Mouse (Mus musculus): ENCODE data around the gene Mrps16. TPM values are rescaled to one million over a fixed set of nuclear protein-coding genes. Genes with fewer than 3 reads are reported as not detected.

Mrps16 gene
- polyA plus RNA-seq (2015; fragmentation: Nextera tagmentation; extraction: Ambion mirVana) = 65.4 and 67.4 TPM in 2 replicates

DNA sequence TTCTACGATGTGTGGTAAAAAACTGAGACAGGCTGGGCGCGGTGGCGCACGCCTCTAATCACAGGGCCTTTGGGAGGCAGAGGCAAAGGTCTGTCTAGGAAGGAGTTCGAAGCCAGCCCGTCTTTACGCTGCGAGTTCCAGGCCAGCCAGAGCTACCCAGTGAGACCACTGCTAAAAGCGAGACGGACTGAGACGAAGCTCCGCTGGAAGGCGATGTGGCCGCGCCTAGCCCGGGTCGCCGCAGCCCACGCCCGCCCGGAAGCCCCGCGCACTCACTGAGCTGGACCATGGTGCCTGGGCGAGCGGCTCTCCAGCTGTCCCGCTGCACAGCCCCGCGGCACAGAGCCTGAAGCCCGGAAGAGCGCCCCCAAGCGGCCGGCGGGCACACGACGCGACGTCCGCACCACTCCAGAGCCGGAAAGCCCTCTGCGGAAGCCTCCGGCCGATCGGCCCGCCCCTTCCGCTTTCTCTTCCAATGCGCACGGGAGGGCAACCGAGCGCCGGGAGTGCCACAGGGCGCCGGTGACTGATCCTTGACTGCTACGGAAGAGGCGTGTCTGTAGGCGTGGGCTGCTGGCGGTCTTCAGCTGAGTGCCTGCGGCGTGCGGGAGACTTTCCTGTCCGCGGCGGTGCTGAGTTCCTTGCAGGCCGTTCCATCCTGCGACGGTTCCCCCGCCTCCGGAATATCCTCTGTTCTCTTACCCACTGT is at the start of gene Mrps16:
Gene Mrps16 (minus strand): TSS at position 430 of the 709 bp plus-strand sequence.
- Histone ChIP-seq H3K4me2 (peak within 1 kb of the TSS; percentile 61), H3K27me3 (no peaks in the 10 kb centered on the region), H3K4me1 (replicated peaks) (peaks cover 26% of the 10 kb centered on the region), H3K9ac (peak within 1 kb of the TSS; percentile 82), H3K27ac (replicated peaks) (peak within 1 kb of the TSS; percentile 90), H3K36me3 (peaks cover 13% of the 10 kb centered on the region; the same call in 1 of the 2 replicates), H3K4me3 (peak within 1 kb of the TSS; percentile 56), H3K9me3 (no peaks in the 10 kb centered on the region)
- under 1% methylated on average over 68 of the region's 68 CpGs for WGBS
- ATAC-seq (ENCODE audit: low FRiP score, low read depth) = peak; percentile 97

DNA sequence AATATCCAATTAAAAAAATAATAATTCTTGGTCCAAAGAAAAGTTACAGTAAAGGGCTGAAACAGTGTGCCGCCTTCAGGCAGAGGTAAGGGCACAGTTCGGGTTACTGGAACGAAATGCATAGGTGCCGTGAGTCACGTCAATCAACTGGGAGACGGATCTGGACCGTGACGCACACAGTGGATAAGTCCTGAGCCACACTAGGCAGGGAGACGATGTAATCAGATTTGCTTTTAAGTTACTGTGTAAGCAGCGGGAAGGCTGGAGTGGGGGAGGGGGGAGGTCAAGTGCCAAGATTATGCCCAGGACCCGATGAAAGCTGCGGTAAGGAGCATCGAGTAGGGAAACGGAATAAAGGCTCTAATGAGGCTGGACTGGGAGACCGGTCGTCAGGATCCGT is 48.8 kb upstream of the Mrps16 start:
- Histone ChIP-seq H3K9ac (no peak overlapping the region), H3K36me3 (no peaks in the 10 kb centered on the region), H3K27me3 (no peaks in the 10 kb centered on the region), H3K4me2 (no peak overlapping the region), H3K27ac (replicated peaks) (no peak overlapping the region), H3K9me3 (no peaks in the 10 kb centered on the region), H3K4me1 (replicated peaks) (no peaks in the 10 kb centered on the region), H3K4me3 (no peak overlapping the region)
- WGBS = 71% methylated on average over 17 of the region's 17 CpGs
- no peak for ATAC-seq (ENCODE audit: low FRiP score, low read depth)

DNA sequence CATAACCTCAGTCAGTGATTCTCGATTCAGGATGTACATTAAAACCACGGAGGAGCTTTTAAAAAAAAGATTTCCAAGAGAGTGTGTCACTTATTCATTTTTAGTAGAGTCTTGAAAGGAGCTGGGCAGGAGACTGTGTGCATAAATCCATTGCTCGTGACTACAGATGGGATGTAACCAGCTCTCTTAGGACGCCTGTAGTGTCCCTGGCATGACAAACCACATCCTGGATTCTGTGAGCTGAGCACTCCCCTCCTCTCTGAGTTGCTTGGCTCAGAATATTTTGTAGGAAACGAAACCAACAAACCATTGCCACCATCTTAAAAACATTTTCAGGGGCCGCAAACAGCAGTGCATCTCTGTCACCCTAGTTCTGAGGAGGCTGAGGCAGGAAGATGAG is 43.5 kb upstream of the Mrps16 start:
- Histone ChIP-seq H3K27me3 (no peaks in the 10 kb centered on the region), H3K36me3 (no peaks in the 10 kb centered on the region)
- 77% methylated on average over 6 of the region's 6 CpGs for whole genome bisulfite sequencing

DNA sequence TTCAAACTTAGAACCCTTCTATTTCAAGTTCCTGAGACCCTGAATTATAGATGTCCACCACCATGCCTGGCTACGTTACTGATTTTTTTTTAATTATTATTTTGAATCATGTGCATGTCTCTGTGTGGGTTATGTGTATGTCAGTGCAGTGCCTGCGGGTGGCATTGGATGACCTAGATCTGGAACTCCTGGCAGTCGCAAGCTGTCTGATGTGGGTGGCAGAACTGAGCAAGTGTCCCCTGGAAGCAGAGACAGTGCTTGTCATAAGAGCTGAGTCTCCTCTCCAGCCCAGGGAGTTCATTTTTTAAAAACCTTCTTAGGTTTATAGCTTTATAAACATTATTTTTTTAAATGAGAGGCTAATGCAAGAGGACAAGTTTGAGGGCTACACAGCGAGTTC is 39.0 kb upstream of the Mrps16 start:
- no peak overlapping the region for H3K4me2 ChIP-seq

More for the DNA sequence above, 43.5 kb upstream of the Mrps16 start:
- Histone ChIP-seq H3K9ac (no peak overlapping the region), H3K4me2 (no peak overlapping the region), H3K4me3 (no peak overlapping the region), H3K9me3 (no peaks in the 10 kb centered on the region), H3K27ac (replicated peaks) (no peak overlapping the region), H3K4me1 (replicated peaks) (no peaks in the 10 kb centered on the region)
- no peak for ATAC-seq (ENCODE audit: low FRiP score, low read depth)

DNA sequence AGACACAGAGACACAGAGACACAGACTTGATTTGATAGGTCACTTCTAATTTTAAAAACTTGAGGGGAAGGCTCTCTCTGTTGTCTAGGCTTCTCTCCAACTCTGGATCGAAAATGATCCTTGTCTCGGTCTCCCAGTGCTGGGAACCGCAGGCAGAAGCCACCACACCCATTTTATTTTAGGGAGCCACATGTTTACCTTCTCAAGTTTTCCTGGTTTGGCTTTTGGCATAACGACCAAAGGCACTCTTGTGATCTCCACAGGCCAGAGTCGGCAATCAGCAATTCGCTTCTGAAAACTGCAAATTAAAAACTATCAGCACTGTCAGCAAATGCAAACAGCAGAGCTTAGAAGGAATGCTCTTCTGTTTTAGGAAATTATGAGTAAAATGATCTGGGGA is 38.3 kb upstream of the Mrps16 start:
- ATAC-seq (ENCODE audit: low FRiP score, low read depth) = no peak
- no peaks in the 10 kb centered on the region for H3K36me3 ChIP-seq
- whole genome bisulfite sequencing = 82% methylated on average over 6 of the region's 6 CpGs
- no peak overlapping the region for H3K4me2 ChIP-seq
- no peak overlapping the region for H3K27ac ChIP-seq (replicated peaks)
- no peaks in the 10 kb centered on the region for H3K4me1 ChIP-seq (replicated peaks)
- no peak overlapping the region for H3K4me3 ChIP-seq
- H3K9me3 ChIP-seq = no peaks in the 10 kb centered on the region
- no peaks in the 10 kb centered on the region for H3K27me3 ChIP-seq
- no peak overlapping the region for H3K9ac ChIP-seq

More for the DNA sequence above, 39.0 kb upstream of the Mrps16 start:
- ATAC-seq (ENCODE audit: low FRiP score, low read depth) = no peak
- H3K9ac ChIP-seq = no peak overlapping the region
- 84% methylated on average over 4 of the region's 4 CpGs for WGBS
- H3K27me3 ChIP-seq = no peaks in the 10 kb centered on the region
- no peaks in the 10 kb centered on the region for H3K9me3 ChIP-seq
- H3K4me1 ChIP-seq (replicated peaks) = no peaks in the 10 kb centered on the region
- no peak overlapping the region for H3K27ac ChIP-seq (replicated peaks)
- H3K36me3 ChIP-seq = no peaks in the 10 kb centered on the region
- H3K4me3 ChIP-seq = no peak overlapping the region

- 64% methylated on average over 1 of the region's 1 CpGs for WGBS
- no peak for ATAC-seq (ENCODE audit: low FRiP score, low read depth)
- no peak overlapping the region for H3K27ac ChIP-seq (replicated peaks)
- no peak overlapping the region for H3K9ac ChIP-seq
- no peak overlapping the region for H3K4me2 ChIP-seq
- no peaks in the 10 kb centered on the region for H3K9me3 ChIP-seq
- H3K4me1 ChIP-seq (replicated peaks) = no peaks in the 10 kb centered on the region
- H3K27me3 ChIP-seq = no peaks in the 10 kb centered on the region
- no peak overlapping the region for H3K4me3 ChIP-seq
- no peaks in the 10 kb centered on the region for H3K36me3 ChIP-seq
These were observed 36.4 kb upstream of the Mrps16 start for GRCm38 (mm10) chr14:20429833-20430232.

- no peak for ATAC-seq (ENCODE audit: low FRiP score, low read depth)
- no peaks in the 10 kb centered on the region for H3K9me3 ChIP-seq
- no peak overlapping the region for H3K4me3 ChIP-seq
- H3K4me1 ChIP-seq (replicated peaks) = no peaks in the 10 kb centered on the region
- WGBS = 37% methylated on average over 1 of the region's 1 CpGs
- H3K4me2 ChIP-seq = no peak overlapping the region
- no peaks in the 10 kb centered on the region for H3K27me3 ChIP-seq
- no peak overlapping the region for H3K9ac ChIP-seq
- no peaks in the 10 kb centered on the region for H3K36me3 ChIP-seq
- H3K27ac ChIP-seq (replicated peaks) = no peak overlapping the region
These were observed 35.2 kb upstream of the Mrps16 start for GRCm38 (mm10) chr14:20428593-20428992.

GRCm38 (mm10) chr14:20423046-20423445 is 29.6 kb upstream of the Mrps16 start:
- H3K4me1 ChIP-seq (replicated peaks) = no peaks in the 10 kb centered on the region
- 90% methylated on average over 6 of the region's 6 CpGs for WGBS
- H3K9me3 ChIP-seq = no peaks in the 10 kb centered on the region

GRCm38 (mm10) chr14:20422257-20422656 is 28.8 kb upstream of the Mrps16 start:
- 73% methylated on average over 7 of the region's 7 CpGs for WGBS

More at GRCm38 (mm10) chr14:20423046-20423445, 29.6 kb upstream of the Mrps16 start:
- ATAC-seq (ENCODE audit: low FRiP score, low read depth) = no peak
- H3K4me3 ChIP-seq = no peak overlapping the region
- H3K27me3 ChIP-seq = no peaks in the 10 kb centered on the region
- H3K9ac ChIP-seq = no peak overlapping the region
- H3K4me2 ChIP-seq = no peak overlapping the region
- no peak overlapping the region for H3K27ac ChIP-seq (replicated peaks)
- no peaks in the 10 kb centered on the region for H3K36me3 ChIP-seq

DNA sequence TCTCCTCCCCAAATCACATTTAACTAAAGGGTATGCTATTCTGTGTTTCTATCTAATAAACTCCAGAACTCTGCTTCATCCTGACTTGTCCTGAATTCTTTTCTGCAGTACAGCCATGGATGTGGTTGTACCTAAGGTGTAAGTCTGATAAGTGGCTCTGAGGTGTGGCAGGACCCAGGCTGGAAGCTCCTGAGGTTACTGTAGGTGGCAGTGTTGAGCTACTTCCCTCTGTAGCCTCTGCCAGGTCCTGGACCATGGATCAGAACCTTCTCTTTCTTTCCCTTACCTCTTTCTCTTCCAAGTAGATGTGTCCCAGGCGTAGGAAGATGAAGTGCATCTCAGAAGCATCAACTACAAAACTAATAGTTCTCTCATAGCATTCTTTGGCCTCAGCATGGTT is 6.6 kb upstream of the Mrps16 start:
- H3K9me3 ChIP-seq = no peaks in the 10 kb centered on the region
- no peak overlapping the region for H3K9ac ChIP-seq
- 46% methylated on average over 1 of the region's 1 CpGs for WGBS
- no peaks in the 10 kb centered on the region for H3K27me3 ChIP-seq
- no peak for ATAC-seq (ENCODE audit: low FRiP score, low read depth)
- no peak overlapping the region for H3K4me2 ChIP-seq
- no peaks in the 10 kb centered on the region for H3K4me1 ChIP-seq (replicated peaks)
- no peak overlapping the region for H3K4me3 ChIP-seq
- H3K36me3 ChIP-seq = no peaks in the 10 kb centered on the region
- H3K27ac ChIP-seq (replicated peaks) = no peak overlapping the region

More at GRCm38 (mm10) chr14:20422257-20422656, 28.8 kb upstream of the Mrps16 start:
- no peaks in the 10 kb centered on the region for H3K36me3 ChIP-seq
- H3K27me3 ChIP-seq = no peaks in the 10 kb centered on the region
- H3K4me2 ChIP-seq = no peak overlapping the region
- no peak overlapping the region for H3K27ac ChIP-seq (replicated peaks)
- H3K9ac ChIP-seq = no peak overlapping the region
- no peaks in the 10 kb centered on the region for H3K4me1 ChIP-seq (replicated peaks)
- H3K9me3 ChIP-seq = no peaks in the 10 kb centered on the region
- ATAC-seq (ENCODE audit: low FRiP score, low read depth) = no peak
- H3K4me3 ChIP-seq = no peak overlapping the region

- Histone ChIP-seq H3K4me2 (no peak overlapping the region), H3K4me1 (replicated peaks) (peaks cover 6% of the 10 kb centered on the region; the same call in 1 of the 2 replicates), H3K9ac (no peak overlapping the region), H3K27me3 (no peaks in the 10 kb centered on the region), H3K36me3 (no peaks in the 10 kb centered on the region), H3K9me3 (no peaks in the 10 kb centered on the region), H3K4me3 (no peak overlapping the region), H3K27ac (replicated peaks) (no peak overlapping the region)
- 45% methylated on average over 4 of the region's 4 CpGs for WGBS
- no peak for ATAC-seq (ENCODE audit: low FRiP score, low read depth)
These were observed 5.4 kb upstream of the Mrps16 start for GRCm38 (mm10) chr14:20398864-20399263.

DNA sequence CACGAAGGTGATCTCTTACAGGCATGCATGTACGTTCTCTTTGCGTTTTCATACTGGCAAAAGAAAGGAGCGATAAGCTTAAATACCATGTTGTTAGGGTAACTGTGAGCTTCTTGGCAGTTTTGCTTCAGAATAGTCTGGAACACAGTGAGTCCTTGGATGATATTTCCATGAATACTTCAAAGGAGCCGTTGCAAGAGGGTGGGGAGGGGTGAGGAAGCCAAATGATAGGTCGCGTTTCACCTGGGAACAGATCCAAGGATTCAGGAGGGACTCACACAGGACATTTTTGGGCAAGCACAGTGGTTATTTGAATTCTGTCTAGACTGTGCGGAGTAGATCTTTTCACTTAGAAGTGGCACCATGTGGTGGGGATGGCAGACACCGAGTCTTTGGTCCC is 3.8 kb upstream of the Mrps16 start:
- Histone ChIP-seq H3K9me3 (no peaks in the 10 kb centered on the region), H3K9ac (no peak overlapping the region), H3K36me3 (no peaks in the 10 kb centered on the region), H3K27me3 (no peaks in the 10 kb centered on the region), H3K4me2 (no peak overlapping the region), H3K4me3 (no peak overlapping the region), H3K4me1 (replicated peaks) (peaks cover 15% of the 10 kb centered on the region; the same call in 1 of the 2 replicates), H3K27ac (replicated peaks) (no peak overlapping the region)
- ATAC-seq (ENCODE audit: low FRiP score, low read depth) = no peak
- WGBS = 86% methylated on average over 9 of the region's 9 CpGs

Measured in hindbrain, embryonic 15.5 days (tissue).